Mouse (Mus musculus): ENCODE measurements around the gene Alg5. TPM values are rescaled to one million over a fixed set of nuclear protein-coding genes. Genes with fewer than 3 reads are reported as not detected.

Alg5 gene
- 31.0 TPM for polyA plus RNA-seq (2015; fragmentation: Illumina TruSeq; extraction: RNeasy Lipid Tissue Mini Kit (QIAGEN cat#74804); ENCODE audit: low read depth, low replicate concordance)

DNA sequence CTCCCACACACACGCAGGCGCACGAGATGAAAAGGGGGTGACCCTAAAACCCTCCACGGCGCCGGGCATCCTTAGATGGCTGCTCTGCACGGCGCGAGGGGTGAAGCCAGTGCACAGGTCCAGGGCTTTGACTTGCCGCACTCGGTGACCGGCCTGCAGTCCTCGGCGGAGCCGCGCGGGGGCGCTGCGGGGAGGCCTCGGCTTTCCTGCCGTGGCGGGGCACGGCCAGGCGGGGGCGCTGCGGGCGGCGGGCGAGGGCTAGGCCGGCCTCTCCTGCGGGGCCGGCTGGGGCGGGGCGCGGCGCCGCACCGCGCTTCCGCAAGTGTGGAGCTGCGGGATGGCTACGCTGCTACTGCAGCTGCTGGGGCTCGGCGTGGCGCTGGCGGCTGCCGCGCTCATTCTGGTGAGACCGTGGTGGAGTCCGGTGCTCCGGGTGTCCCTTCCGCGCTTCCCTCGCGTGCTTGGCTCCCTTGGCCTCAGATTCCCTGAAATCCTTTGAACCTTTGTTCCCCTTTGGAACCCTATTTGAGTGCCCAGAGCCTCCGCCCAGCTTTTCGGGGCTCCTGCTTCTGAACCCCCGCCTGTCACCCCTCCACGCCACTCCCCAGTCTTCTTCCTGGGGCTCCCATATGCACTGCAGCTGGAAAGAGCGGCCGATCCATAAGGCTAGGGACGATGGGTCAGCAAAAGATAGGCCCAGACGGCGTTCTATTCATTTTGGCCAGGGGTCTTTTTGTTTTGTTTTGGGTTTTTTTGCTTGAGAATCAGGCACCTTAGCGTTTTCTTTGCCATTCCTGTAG, at the start of gene Alg5, which contains the start of gene Exosc8:
Gene Alg5 (plus strand): TSS at position 293 of the 800 bp plus-strand sequence.
Gene Exosc8 (minus strand): TSS at position 147 of the 800 bp plus-strand sequence.

DNA sequence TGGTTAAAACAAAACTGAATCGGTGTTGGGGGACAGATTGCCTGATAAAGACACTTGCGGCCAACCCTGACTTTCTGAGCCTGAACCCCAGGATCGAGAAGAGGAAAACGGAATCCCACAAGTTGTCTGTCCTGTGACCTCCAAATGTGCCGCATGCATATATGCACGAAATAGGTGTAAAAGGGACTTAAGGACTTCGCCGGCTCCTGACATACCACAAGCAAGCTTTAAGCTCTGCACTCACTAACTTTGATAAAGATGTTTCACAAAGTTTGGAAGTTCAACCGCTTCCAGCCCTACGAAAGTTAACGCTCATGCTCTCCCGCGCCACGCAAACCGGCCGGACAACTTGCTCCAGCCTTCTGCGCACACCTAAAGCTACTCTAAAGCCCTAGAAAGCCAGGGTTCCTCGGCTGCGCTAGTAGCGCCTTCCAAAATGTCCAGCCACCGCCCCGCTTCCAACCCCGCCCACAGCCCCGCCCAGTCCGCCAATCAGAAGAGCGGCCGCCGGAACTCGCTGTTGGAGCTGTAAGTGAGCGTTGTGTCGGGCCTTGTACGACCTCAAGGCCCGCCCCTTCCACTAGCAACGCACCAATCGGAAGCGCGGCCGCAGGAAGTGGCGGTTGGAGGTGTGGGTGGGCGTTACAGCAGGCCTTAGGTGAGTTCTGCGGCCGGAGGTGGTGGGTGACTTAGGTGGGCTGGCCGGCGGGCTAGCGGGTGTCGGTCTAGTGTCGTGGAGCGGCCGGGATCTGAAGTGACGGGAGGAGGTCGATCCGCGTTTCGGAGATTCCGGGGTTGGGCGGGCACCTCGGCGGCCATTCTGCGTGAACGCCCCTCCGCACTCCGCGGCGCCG, 42.9 kb upstream of the Alg5 start, which contains the start of gene Supt20:
Gene Supt20 (plus strand): TSS at position 606 of the 854 bp plus-strand sequence.

DNA sequence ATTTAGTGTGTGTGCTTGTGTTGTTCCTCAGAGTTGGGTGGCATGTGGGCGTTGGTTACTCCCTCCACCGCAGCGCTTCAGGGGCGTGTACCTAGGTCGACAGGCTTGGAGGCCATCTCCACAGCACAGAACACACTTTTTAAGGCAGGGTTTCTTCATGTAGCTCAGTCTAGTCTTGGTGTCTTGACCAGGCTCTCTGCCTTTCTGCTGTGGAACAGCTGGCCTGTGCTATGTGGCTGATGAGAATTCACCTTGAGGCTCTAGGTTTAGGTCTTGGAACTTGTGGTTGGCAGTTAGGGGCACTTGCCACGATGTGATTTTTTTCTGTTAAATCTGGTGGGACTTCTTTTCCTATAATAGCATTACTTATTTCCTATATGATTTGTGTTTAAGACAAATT, 21.1 kb upstream of the Alg5 start, which contains the start of gene Gm21958:
Gene Gm21958 (minus strand): TSS at position 101 of the 400 bp plus-strand sequence.

DNA sequence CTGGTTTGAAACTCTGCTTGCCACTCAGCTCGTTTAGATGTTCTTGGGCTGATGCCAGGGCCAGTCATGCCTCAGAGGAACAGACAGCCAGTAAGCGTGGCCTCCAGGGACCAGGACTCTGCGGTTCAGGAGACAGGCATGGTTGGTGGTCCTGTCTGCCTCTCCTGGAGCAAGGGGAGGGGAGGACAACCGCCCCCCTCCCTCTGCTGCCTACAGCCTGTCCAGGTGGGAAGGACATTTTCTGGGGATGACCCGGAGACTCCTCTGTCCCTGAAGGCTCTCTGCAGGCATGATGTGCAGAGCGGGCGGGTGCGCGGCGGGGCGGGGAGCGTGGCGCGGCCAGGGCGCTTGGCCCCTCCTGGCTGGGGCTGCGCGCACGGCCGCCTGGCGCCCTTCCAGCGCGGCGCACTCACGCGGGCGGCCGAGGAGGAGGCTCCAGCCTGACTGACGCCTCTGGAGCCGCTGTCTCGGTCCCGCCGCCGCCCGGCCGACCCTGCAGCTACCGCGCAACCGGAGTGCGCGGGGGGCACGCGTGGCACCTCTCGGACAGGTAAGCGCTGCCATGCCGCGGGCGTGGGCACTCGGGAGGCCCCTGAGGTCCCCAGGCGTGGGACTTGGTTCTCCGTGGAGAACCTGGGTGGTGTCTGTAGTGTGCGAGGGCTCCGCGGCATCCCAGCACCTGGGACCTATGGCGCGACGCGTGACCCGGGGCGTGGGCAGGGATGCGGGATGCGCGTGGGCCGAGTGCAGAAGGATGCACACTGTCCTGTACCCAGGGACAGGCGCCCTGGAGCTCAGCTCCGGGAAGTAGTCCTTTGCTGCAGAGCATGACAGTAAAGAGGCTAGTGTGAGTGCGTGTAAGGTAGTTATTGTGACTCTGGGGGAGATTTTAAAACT, 20.1 kb downstream of the Alg5 start, which contains the start of gene Smad9:
Gene Smad9 (plus strand): TSS at position 438 of the 897 bp plus-strand sequence.

Other genes starting within 250 kb of the Alg5 start
- gene Supt20, start 42.7 kb upstream of the Alg5 start, polyA plus RNA-seq (2015; fragmentation: Illumina TruSeq; extraction: RNeasy Lipid Tissue Mini Kit (QIAGEN cat#74804); ENCODE audit: low read depth, low replicate concordance) = 32.2 TPM
- gene Gm21958, start 21.2 kb upstream of the Alg5 start, polyA plus RNA-seq (2015; fragmentation: Illumina TruSeq; extraction: RNeasy Lipid Tissue Mini Kit (QIAGEN cat#74804); ENCODE audit: low read depth, low replicate concordance) = not detected
- 29.3 TPM for gene Exosc8, start 146 bp upstream of the Alg5 start, polyA plus RNA-seq (2015; fragmentation: Illumina TruSeq; extraction: RNeasy Lipid Tissue Mini Kit (QIAGEN cat#74804); ENCODE audit: low read depth, low replicate concordance)
- 7.6 TPM for gene Smad9, start 20.0 kb downstream of the Alg5 start, polyA plus RNA-seq (2015; fragmentation: Illumina TruSeq; extraction: RNeasy Lipid Tissue Mini Kit (QIAGEN cat#74804); ENCODE audit: low read depth, low replicate concordance)
- 40.0 TPM for gene Rfxap, start 72.3 kb downstream of the Alg5 start, polyA plus RNA-seq (2015; fragmentation: Illumina TruSeq; extraction: RNeasy Lipid Tissue Mini Kit (QIAGEN cat#74804); ENCODE audit: low read depth, low replicate concordance)
- 22.8 TPM for gene Sertm1, start 180.3 kb downstream of the Alg5 start, polyA plus RNA-seq (2015; fragmentation: Illumina TruSeq; extraction: RNeasy Lipid Tissue Mini Kit (QIAGEN cat#74804); ENCODE audit: low read depth, low replicate concordance)

All from brain, adult 10 weeks (tissue).